Mouse (Mus musculus): ENCODE measurements around the gene D130043K22Rik. TPM values are rescaled to one million over a fixed set of nuclear protein-coding genes. Genes with fewer than 3 reads are reported as not detected.

The D130043K22Rik gene
- polyA plus RNA-seq, 1 experiment from 2014 or later = 0.13 TPM

DNA sequence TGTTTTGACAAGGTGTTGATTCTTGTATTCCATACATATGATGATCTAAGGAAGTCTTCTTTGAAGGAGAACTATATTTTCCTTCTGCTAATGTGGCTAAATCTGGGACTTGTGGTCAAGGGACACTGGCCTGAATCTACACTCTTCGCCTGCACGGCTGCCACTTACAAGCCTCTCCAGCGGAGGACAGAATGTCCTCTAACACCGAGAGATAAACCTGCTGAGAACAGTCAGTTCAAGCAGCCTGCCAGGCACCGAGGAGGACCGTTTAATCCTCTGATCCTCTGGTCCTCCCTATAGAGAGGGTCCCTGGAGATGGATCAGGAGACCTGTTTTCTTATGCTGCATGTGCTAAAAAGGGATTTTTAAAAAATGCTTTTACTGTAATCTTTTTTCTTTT, 58.5 kb downstream of the D130043K22Rik start:
- H3K9me3 ChIP-seq (replicated peaks) = no peaks in the 10 kb centered on the region
- H3K9ac ChIP-seq = no peak overlapping the region
- 48% methylated on average over 6 of the region's 6 CpGs for WGBS (ENCODE audit: insufficient replicate concordance)
- no peak overlapping the region for H3K27ac ChIP-seq (replicated peaks)
- no peak overlapping the region for H3K4me3 ChIP-seq (replicated peaks)
- no peak for ATAC-seq (ENCODE audit: insufficient read depth)
- H3K4me1 ChIP-seq (replicated peaks) = no peaks in the 10 kb centered on the region
- no peaks in the 10 kb centered on the region for H3K36me3 ChIP-seq (replicated peaks)
- no peak overlapping the region for H3K4me2 ChIP-seq
- no peaks in the 10 kb centered on the region for H3K27me3 ChIP-seq

- ATAC-seq (ENCODE audit: insufficient read depth) = no peak
- no peak overlapping the region for H3K4me2 ChIP-seq
These were observed 60.5 kb downstream of the D130043K22Rik start for GRCm38 (mm10) chr13:24905422-24905821.

GRCm38 (mm10) chr13:24906831-24907570, 62.1 kb downstream of the D130043K22Rik start:
- H3K9me3 ChIP-seq (replicated peaks) = no peaks in the 10 kb centered on the region
- 59% methylated on average over 11 of the region's 11 CpGs for WGBS (ENCODE audit: insufficient replicate concordance)

More at GRCm38 (mm10) chr13:24905422-24905821, 60.5 kb downstream of the D130043K22Rik start:
- no peaks in the 10 kb centered on the region for H3K9me3 ChIP-seq (replicated peaks)
- H3K9ac ChIP-seq = no peak overlapping the region
- no peak overlapping the region for H3K4me3 ChIP-seq (replicated peaks)
- WGBS (ENCODE audit: insufficient replicate concordance) = 68% methylated on average over 12 of the region's 12 CpGs
- H3K27me3 ChIP-seq = no peaks in the 10 kb centered on the region
- H3K36me3 ChIP-seq (replicated peaks) = no peaks in the 10 kb centered on the region
- H3K4me1 ChIP-seq (replicated peaks) = no peaks in the 10 kb centered on the region
- H3K27ac ChIP-seq (replicated peaks) = no peak overlapping the region

GRCm38 (mm10) chr13:24909112-24909511, 64.2 kb downstream of the D130043K22Rik start:
- ATAC-seq (ENCODE audit: insufficient read depth) = no peak
- 70% methylated on average over 1 of the region's 1 CpGs for WGBS (ENCODE audit: insufficient replicate concordance)
- Histone ChIP-seq H3K4me1 (replicated peaks) (no peaks in the 10 kb centered on the region), H3K9ac (no peak overlapping the region), H3K27ac (replicated peaks) (no peak overlapping the region), H3K4me3 (replicated peaks) (no peak overlapping the region), H3K27me3 (no peaks in the 10 kb centered on the region), H3K36me3 (replicated peaks) (no peaks in the 10 kb centered on the region), H3K9me3 (replicated peaks) (no peaks in the 10 kb centered on the region), H3K4me2 (no peak overlapping the region)

More at GRCm38 (mm10) chr13:24906831-24907570, 62.1 kb downstream of the D130043K22Rik start:
- no peak overlapping the region for H3K27ac ChIP-seq (replicated peaks)
- H3K9ac ChIP-seq = no peak overlapping the region
- H3K4me3 ChIP-seq (replicated peaks) = no peak overlapping the region
- ATAC-seq (ENCODE audit: insufficient read depth) = no peak
- H3K27me3 ChIP-seq = no peaks in the 10 kb centered on the region
- no peaks in the 10 kb centered on the region for H3K36me3 ChIP-seq (replicated peaks)
- H3K4me1 ChIP-seq (replicated peaks) = no peaks in the 10 kb centered on the region
- no peak overlapping the region for H3K4me2 ChIP-seq

- no peak overlapping the region for H3K27ac ChIP-seq (replicated peaks)
- no peaks in the 10 kb centered on the region for H3K4me1 ChIP-seq (replicated peaks)
- no peaks in the 10 kb centered on the region for H3K9me3 ChIP-seq (replicated peaks)
- no peak overlapping the region for H3K9ac ChIP-seq
- H3K36me3 ChIP-seq (replicated peaks) = 0 out of 2 replicates have a peak, but pooled peaks cover 4% of the 10 kb centered on the region
- H3K27me3 ChIP-seq = no peaks in the 10 kb centered on the region
- no peak overlapping the region for H3K4me2 ChIP-seq
- WGBS (ENCODE audit: insufficient replicate concordance) = 79% methylated on average over 7 of the region's 7 CpGs
- no peak for ATAC-seq (ENCODE audit: insufficient read depth)
- no peak overlapping the region for H3K4me3 ChIP-seq (replicated peaks)
These were observed 68.6 kb downstream of the D130043K22Rik start for GRCm38 (mm10) chr13:24913576-24913975.

GRCm38 (mm10) chr13:24914915-24915314, 70.0 kb downstream of the D130043K22Rik start:
- H3K4me2 ChIP-seq = no peak overlapping the region
- no peak overlapping the region for H3K9ac ChIP-seq
- 0 out of 2 replicates have a peak, but pooled peaks cover 4% of the 10 kb centered on the region for H3K36me3 ChIP-seq (replicated peaks)
- 72% methylated on average over 4 of the region's 4 CpGs for WGBS (ENCODE audit: insufficient replicate concordance)
- H3K4me1 ChIP-seq (replicated peaks) = no peaks in the 10 kb centered on the region
- ATAC-seq (ENCODE audit: insufficient read depth) = no peak
- no peaks in the 10 kb centered on the region for H3K9me3 ChIP-seq (replicated peaks)
- H3K27ac ChIP-seq (replicated peaks) = no peak overlapping the region
- H3K4me3 ChIP-seq (replicated peaks) = no peak overlapping the region
- no peaks in the 10 kb centered on the region for H3K27me3 ChIP-seq

GRCm38 (mm10) chr13:24915831-24916230, 70.9 kb downstream of the D130043K22Rik start:
- no peak overlapping the region for H3K27ac ChIP-seq (replicated peaks)
- no peaks in the 10 kb centered on the region for H3K4me1 ChIP-seq (replicated peaks)
- no peak for ATAC-seq (ENCODE audit: insufficient read depth)
- 66% methylated on average over 13 of the region's 13 CpGs for WGBS (ENCODE audit: insufficient replicate concordance)
- H3K4me3 ChIP-seq (replicated peaks) = no peak overlapping the region
- H3K27me3 ChIP-seq = no peaks in the 10 kb centered on the region
- no peak overlapping the region for H3K4me2 ChIP-seq
- H3K9me3 ChIP-seq (replicated peaks) = no peaks in the 10 kb centered on the region
- H3K36me3 ChIP-seq (replicated peaks) = 0 out of 2 replicates have a peak, but pooled peaks cover 4% of the 10 kb centered on the region
- H3K9ac ChIP-seq = no peak overlapping the region

DNA sequence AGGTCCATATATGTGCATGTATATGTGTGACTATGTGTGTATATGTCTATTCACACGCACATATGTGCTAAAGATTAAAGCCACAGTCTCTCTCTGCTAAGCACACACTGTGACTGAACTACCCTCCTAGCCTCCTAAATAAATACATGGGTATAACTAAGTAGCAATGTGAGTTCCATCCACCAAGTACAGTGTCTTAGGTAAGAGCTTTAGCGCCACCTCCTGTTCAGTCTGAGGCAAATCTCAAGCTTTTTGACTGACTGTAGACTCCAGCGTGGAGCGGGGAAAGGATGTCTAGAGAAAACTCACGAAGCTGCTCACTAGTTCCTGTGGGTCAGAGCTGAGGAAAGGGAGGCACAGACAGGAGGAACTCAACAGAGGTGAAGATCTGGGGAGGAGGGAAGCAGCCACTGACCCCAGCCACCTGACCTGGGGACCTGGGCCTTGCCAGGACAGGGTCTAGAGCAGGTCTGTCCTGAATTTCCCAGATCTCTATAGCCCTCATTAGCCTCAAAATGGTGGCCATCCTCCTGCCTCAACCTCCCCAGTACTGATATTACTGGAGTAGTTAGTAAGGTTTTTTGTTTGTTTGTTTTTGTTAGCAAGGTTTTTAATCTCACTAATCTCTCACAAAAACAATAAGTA, 75.5 kb downstream of the D130043K22Rik start:
- ATAC-seq (ENCODE audit: insufficient read depth) = no peak
- Histone ChIP-seq H3K27ac (replicated peaks) (no peak overlapping the region), H3K4me2 (no peak overlapping the region), H3K27me3 (no peaks in the 10 kb centered on the region), H3K36me3 (replicated peaks) (0 out of 2 replicates have a peak, but pooled peaks cover 9% of the 10 kb centered on the region), H3K9me3 (replicated peaks) (no peaks in the 10 kb centered on the region), H3K4me3 (replicated peaks) (no peak overlapping the region), H3K9ac (no peak overlapping the region), H3K4me1 (replicated peaks) (no peaks in the 10 kb centered on the region)
- WGBS (ENCODE audit: insufficient replicate concordance) = 16% methylated on average over 5 of the region's 5 CpGs

GRCm38 (mm10) chr13:24921281-24921680, 76.3 kb downstream of the D130043K22Rik start:
- no peak for ATAC-seq (ENCODE audit: insufficient read depth)
- 69% methylated on average over 6 of the region's 6 CpGs for WGBS (ENCODE audit: insufficient replicate concordance)
- H3K27me3 ChIP-seq = no peaks in the 10 kb centered on the region

DNA sequence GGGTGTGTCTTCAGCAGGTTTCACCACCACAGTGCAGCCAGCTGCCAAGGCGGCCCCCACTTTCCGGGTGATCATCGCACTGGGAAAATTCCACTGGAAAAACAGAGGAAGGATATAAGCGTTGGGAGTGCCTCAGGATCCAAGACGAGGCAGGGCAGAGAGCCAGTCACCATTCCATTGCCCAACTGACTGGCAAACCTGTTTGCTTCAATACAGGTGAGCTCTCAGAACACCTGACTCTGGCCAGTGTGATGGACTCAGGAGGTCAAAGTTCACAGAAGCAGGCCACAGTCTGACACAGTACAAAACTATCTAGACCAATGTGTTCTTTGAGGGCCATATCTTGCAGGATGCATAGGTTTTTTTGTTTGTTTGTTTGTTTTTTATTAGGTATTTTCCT, 79.1 kb downstream of the D130043K22Rik start:
- no peak overlapping the region for H3K4me3 ChIP-seq (replicated peaks)
- WGBS (ENCODE audit: insufficient replicate concordance) = 62% methylated on average over 5 of the region's 5 CpGs
- H3K4me1 ChIP-seq (replicated peaks) = no peaks in the 10 kb centered on the region
- H3K27ac ChIP-seq (replicated peaks) = no peak overlapping the region
- no peaks in the 10 kb centered on the region for H3K9me3 ChIP-seq (replicated peaks)
- H3K4me2 ChIP-seq = no peak overlapping the region
- ATAC-seq (ENCODE audit: insufficient read depth) = no peak
- H3K27me3 ChIP-seq = no peaks in the 10 kb centered on the region
- H3K9ac ChIP-seq = no peak overlapping the region
- 0 out of 2 replicates have a peak, but pooled peaks cover 5% of the 10 kb centered on the region for H3K36me3 ChIP-seq (replicated peaks)

More at GRCm38 (mm10) chr13:24921281-24921680, 76.3 kb downstream of the D130043K22Rik start:
- H3K36me3 ChIP-seq (replicated peaks) = 0 out of 2 replicates have a peak, but pooled peaks cover 9% of the 10 kb centered on the region
- no peaks in the 10 kb centered on the region for H3K9me3 ChIP-seq (replicated peaks)
- H3K4me1 ChIP-seq (replicated peaks) = no peaks in the 10 kb centered on the region
- H3K9ac ChIP-seq = no peak overlapping the region
- no peak overlapping the region for H3K4me3 ChIP-seq (replicated peaks)
- no peak overlapping the region for H3K4me2 ChIP-seq
- no peak overlapping the region for H3K27ac ChIP-seq (replicated peaks)

- Histone ChIP-seq H3K36me3 (replicated peaks) (no peaks in the 10 kb centered on the region), H3K4me1 (replicated peaks) (peaks cover 4% of the 10 kb centered on the region; the same call in 1 of the 2 replicates), H3K4me2 (no peak overlapping the region), H3K9me3 (replicated peaks) (no peaks in the 10 kb centered on the region), H3K27me3 (peaks cover 11% of the 10 kb centered on the region), H3K4me3 (replicated peaks) (no peak overlapping the region), H3K27ac (replicated peaks) (no peak overlapping the region), H3K9ac (no peak overlapping the region)
- no peak for ATAC-seq (ENCODE audit: insufficient read depth)
These were observed 85.7 kb downstream of the D130043K22Rik start for GRCm38 (mm10) chr13:24930591-24930990.
